Mouse (Mus musculus): ENCODE data around the gene Samd4. TPM values are rescaled to one million over a fixed set of nuclear protein-coding genes. Genes with fewer than 3 reads are reported as not detected.
"Not testable (repeated sequence)": the region's sequence is repeated elsewhere in the genome, so short reads cannot be mapped to it uniquely, and the experiment has no call there.

Samd4 gene
- total RNA-seq, 2 experiments from 2014 or later: 10.9 to 11.2 TPM

DNA sequence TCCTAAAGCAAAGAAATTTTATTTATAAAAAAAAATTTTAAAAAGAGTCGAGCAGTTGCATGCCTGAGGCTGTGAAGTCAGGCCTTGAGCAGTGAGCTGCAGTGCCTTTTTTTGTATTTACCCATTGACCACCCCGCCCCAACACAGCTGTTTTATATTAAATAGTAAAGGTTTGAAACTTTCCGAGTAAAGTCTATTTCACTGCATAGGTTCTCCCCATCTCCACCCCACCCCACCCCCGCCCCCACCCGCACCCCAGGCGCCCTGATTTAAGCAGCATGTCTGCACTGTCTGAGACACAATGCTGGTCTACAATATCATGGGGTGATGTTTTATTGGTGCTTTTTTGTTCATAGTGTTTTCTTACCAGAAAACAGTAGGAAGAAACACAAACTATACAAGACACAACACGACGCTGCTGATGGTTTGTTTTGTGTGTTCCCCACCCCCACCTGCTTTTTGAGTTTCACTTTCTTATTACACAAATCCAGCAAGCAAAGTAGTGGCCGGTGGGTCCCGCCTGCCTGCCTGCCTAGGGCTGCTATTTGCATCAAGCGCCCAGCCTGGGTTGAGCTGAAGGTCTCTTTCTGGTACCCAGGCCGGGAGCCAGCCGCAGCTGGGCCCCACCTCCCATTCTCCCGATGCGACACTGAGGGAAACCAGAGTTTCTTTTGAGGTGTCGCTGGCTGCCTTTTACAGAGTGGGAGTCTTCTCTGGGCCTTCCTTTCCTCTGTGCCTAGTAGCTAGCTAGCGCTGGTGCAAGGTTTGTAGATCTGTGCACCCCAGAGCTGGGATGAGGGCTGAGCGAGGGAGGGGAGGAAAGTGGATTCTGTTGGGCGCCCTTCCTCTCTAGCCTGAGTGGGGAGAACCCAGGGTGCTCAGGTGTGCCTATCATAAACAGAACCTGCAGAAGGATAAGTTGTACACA is 221.9 kb downstream of the Samd4 start:
- DNase-seq (ENCODE audit: low spot score in 2 of 2): no peak

DNA sequence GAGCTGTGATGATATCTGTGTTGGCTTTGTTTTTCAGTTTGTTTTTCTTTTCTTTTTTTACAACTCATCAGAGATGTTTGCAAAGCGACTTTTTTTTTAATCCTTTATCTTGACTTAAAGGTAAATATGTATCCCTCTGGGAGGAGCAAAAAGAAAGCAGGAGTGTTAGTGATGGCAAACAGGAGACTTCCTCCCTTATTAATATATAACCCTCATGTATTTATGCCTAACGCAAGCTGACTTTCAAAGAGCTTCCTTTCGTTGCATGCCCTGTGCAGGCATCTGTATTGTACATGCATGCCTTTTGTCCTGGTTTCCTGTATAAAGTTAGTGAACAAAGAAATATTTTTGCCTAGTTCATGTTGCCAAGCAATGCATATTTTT is 222.5 kb downstream of the Samd4 start:
- no peak for DNase-seq (ENCODE audit: low spot score in 2 of 2)

DNA sequence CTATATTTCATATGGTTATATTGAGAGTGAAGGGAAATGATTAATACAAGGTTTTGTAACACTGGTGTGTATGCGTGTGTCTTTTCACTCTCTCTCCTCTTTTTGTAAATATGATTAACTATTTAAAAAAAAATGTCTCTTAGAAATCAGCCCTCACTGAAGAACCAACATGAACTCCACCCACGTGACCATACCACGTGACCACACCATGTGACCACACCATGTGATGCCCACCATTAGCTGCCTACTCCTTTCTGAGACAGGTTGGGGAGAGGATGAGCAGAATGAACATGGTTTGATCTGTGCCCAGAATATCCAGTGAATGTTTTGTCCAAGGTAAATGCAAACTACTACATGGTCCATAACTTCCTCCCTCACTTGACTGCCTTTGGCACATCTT is 223.1 kb downstream of the Samd4 start:
- DNase-seq (ENCODE audit: low spot score in 2 of 2): no peak

DNA sequence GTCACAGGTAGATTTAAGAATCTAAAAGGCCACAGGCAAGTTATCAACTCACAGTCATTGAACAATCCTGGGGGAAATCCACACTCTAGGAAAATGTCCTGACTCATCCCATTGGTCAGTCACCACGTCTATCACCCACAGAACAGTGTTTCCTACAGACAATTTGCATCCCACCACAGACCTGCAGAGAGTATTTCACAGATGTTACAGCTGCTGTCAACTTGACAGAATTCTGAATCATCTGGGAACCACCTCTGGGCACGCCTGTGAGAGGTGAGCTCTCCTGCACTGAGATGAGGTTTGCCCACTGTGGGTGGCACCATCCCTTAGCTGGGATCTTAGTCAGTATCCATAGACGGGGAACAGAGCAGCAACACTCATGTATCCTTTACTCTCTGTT is 224.8 kb downstream of the Samd4 start:
- DNase-seq (ENCODE audit: low spot score in 2 of 2): no peak

DNA sequence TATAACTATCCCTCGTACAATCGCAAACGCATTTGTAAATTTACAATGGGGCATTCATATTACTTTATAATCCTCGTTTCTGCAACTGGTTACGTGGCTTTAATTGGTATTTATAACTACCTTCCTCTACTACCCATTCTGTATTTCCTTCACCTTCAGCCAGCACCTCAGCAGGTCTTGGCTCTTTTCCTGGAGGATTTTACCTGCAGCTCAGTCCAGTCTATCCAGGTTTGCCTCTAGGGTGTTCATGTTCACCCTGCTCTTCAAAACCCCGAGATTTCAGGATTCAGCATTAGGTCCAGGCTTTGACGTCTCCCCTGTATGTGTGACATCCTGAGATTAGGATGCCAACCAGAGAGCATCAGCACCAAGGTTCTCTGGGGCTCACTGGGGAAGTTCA is 227.7 kb downstream of the Samd4 start:
- not testable (repeated sequence) for DNase-seq (ENCODE audit: low spot score in 2 of 2)

DNA sequence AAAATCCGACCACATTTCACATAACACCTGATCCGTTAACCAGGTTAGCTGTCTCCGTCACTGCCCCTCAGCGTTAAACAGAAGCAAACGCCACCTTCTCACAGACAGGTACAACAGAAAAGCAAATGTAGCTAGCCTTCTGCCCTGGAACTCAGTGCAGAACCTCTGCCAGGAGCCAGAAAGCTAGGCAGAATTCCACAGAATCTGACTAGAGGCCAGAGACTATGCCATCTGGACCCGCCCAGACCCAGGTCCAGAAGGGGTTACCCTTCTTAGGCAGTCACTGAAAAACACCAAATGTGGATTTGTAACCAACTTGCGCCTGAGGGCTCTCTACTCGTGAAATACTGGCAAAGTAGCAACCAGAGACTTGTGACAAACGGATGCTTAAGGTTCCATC is 228.7 kb downstream of the Samd4 start:
- no peak for DNase-seq (ENCODE audit: low spot score in 2 of 2)

DNA sequence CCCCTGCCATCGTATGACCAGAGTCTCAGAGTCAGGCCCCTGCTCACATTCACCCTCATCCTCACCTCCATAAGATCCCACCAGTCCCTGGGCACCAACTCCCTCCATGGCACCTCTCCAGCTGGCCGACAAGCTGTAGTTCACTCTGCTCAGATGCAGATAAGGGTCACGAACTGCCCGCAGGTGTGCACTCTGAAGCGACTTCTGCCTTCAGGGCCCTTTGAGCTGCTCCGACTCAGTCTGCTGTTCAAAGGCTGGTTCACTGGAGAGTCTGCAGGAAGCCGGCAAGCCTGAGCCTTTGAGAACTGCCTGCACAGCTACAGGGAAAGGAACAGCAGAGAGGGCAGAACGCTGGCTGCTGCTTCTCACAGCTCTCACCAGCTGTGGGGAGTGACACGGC is 232.5 kb downstream of the Samd4 start:
- DNase-seq (ENCODE audit: low spot score in 2 of 2): no peak

DNA sequence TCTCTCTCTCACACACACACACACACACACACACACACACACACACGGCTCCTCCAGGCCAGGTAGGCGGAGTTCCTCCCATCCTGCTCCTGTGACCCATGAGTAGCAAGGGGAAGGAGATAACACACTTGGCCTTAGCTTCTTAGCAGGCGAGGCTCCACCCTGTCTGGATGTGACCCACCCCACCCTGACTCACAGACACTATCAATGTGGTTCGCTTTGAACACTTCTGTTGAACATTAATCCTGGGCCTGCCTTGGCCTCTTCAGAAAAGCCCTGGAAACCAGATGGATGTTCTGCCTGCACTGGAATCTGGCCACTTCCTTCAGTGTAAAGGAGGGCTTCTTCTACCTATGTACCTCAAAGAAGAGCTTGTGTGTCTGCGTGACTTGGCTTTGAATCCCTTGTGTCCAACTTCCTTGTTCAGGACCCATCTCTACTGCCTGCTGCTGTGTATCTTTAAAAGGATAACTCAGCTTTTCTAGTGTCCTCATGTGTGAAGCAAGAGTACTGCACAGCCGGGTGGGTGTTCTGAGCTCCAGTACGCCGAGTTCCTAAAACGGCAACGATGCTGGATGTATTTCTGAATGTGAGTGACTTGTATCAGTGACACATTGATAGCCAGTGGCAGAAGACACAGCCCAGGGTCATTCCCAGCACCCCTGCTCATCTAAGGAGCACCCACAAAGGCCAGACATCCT is 233.6 kb downstream of the Samd4 start:
- no peak for DNase-seq (ENCODE audit: low spot score in 2 of 2)

DNA sequence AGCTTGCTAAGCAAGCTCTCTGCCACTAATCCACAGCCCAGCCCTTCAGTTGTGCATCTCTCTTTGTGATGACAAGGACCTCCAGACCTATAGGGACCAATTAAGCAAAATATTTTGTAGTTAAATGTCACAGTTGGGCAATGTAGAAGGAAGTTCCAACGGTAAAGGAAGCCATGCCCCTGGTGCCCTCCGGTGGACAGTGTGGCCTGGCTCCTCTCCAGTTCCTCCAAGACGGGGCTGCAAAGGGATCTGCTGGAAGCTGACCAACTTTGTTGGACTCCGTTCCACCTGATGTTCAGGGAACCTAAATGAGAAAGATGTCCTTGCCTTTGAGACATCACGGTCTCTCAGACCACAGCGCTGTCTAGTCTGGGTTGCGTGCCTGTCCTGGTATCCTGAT is 234.9 kb downstream of the Samd4 start:
- DNase-seq (ENCODE audit: low spot score in 2 of 2): no peak

DNA sequence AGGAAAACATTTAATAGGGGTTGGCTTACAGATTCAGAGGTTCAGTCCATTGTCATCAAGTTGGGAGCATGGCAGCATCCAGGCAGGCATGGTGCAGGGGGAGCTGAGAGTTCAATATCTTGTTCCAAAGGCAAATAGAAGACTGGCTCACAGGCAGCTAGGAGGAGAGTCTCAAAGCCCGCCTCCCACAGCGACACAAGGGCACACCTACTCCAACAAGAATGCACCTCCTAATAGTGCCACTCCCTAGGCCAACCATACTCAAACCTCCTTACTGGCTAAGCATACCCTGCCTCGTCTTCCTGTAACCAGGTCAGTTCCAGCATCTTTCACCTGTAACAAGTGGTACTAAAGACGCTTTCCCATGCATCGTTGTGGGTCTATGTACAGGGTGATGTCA is 245.3 kb downstream of the Samd4 start:
- DNase-seq (ENCODE audit: low spot score in 2 of 2): no peak

DNA sequence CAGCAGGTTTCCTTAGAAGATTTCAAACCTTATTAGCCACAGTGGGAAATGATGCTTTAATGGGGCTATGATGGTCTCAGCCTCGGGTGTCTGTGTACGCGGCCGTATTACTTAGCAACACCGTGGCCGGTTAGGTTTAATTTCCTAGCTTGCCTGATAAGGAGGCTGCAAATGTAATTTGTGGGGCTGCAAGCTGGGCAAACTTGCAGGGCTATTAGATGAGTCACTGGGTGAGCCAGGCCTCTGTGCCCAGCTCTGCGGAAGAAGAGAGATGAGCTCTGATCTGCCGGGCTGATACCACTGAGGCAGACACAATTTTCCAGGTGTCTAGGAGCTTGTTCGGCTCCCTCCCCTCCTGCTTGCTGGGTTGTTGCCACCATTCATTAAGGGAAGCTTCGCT is 251.3 kb downstream of the Samd4 start:
- DNase-seq (ENCODE audit: low spot score in 2 of 2): no peak

DNA sequence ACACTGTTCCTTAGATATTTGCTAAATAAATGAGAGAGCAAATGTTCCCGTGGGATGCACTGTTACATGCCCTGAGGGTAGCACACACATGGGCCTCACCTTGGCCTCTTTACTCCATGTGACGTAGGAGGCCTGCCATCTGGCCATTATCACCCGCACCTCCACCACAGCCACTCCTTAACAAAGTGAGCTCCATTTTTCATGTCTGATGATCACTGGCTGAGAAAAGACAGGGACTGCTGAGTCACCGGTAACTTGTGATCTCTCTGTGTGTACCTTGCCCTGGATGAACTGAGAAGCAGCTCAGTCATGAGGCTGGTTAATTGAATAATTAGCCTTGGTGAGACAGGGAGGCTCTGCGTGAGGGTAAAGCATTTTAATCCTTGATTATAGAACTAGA is 254.0 kb downstream of the Samd4 start:
- DNase-seq (ENCODE audit: low spot score in 2 of 2): no peak

DNA sequence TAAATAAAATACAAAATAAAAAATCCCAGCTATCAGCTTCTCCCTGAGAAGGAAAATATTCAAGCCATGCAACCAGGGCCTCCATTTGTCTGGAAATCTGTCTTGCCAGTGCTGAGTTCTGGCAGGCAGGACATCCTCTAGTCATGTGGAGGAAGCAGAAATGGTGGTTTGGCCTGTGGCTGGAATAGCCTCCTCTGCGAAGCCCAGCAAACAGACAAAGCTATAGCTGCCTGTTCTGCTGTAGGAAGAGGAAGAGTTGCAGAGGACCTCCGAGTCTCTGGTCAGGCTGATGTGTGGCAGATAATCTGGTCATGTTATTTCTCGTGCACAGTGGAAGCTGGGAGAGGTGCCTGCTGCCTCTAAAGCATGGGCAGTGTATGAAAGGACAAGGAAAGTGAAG is 256.2 kb downstream of the Samd4 start:
- DNase-seq (ENCODE audit: low spot score in 2 of 2): no peak

DNA sequence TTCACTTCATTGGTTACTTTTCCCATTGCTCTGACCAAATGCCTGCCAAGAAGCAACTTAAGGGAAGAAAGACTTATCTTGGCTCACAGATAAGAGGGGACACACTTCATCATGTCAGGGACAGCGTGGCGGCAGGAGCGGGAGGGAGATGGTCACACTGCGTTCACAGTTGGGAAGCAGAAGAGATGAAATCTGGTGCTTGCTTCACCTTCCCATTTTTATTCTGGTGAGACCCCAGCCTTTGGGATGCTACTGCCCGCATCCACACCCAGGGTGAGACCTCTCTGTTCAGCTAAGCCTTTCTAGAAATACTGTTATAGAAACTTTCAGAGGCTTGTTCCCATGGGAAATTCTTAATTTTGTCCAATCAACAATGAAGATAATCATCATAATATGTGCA is 261.7 kb downstream of the Samd4 start:
- DNase-seq (ENCODE audit: low spot score in 2 of 2): no peak

DNA sequence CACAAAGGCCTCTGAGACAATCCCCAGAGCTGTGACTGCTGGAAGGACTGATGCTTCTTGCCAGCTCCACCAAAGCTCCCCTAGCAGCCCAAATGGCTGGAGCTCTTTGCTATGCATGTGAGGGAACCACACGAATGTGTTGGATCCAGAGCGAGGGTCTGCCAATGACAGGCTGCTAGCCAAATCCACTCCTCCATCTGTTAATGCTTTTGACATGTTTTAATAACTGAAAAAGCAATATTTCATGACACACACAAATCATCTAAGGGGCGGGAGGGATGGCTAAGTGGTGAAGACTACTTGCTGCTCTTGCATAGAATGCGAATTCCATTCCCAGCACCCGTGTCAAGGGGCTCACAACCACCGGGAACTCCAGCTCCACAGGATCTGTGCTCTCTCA is 268.7 kb downstream of the Samd4 start:
- peak; percentile 9 to 64 for DNase-seq (ENCODE audit: low spot score in 2 of 2)

DNA sequence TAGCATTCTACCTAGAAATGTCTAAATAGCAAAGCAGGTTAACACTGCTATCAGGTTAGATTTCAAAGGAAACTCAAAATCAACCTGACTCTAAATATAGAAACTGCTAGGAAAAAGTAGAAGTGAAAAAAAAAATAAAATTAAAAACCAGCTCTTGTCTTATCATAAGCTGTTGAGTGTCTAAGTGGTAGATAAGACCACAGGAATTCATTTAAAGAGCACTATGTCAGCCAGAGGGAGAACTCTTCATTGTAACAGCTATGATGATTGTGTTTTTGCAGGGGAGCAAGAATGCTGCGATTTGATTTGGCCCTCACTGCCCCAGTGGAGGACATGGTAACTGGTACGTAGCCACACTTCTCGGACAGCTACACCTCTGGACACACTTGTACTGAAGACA is 271.6 kb downstream of the Samd4 start:
- no peak for DNase-seq (ENCODE audit: low spot score in 2 of 2)

Small RNA genes within 50 kb of the gene (microRNA-seq; reads per million reads assigned to microRNA genes)
- gene Mir378c: 0.28 to 0.68 reads per million in 2 experiments

Other genes with a start within 250 kb of the Samd4 start
- gene Cdkn3, start 122.3 kb upstream of the Samd4 start, total RNA-seq (2021): 1 to 10 TPM in 1 of 2 experiments, under 1 TPM in 1; 0.44 to 1.0 TPM
- 10 to 100 TPM; 66.1 to 69.6 TPM for gene Cnih1, start 94.4 kb upstream of the Samd4 start, total RNA-seq (2021)
- gene Gmfb, start 60.6 kb upstream of the Samd4 start, total RNA-seq (2021): 100 to 1,000 TPM; 167 to 184 TPM
- 10 to 100 TPM; 17.5 to 21.5 TPM for gene Cgrrf1, start 50.7 kb upstream of the Samd4 start, total RNA-seq (2021)

Measured in layer of hippocampus, postnatal 14 days (tissue).